Mouse (Mus musculus) CH12.LX (cell line): ENCODE results near the gene Plp2.

Source experiments
- CHD2 ChIP-seq: IDR thresholded peaks from 2 replicates; pipeline ENCODE4 v1.6.1; 2011; ENCODE audit warnings: low read length, improper control_type of control experiment
- CTCF ChIP-seq, 2 experiments: IDR thresholded peaks in 1 of 2; conservative IDR thresholded peaks in 1 of 2; 2 replicates each; pipeline ENCODE4 v1.5.1; 2011 to 2012; ENCODE audit warnings: low read depth in 2 of 2, low read length in 2 of 2, improper control_type of control experiment in 1 of 2, inconsistent platforms in 1 of 2, mild to moderate bottlenecking in 1 of 2, moderate library complexity in 1 of 2
- E2F4 ChIP-seq: IDR thresholded peaks from 2 replicates; pipeline ENCODE4 v1.6.1; 2011; ENCODE audit warnings: low read depth, low read length, improper control_type of control experiment; ENCODE audit not compliant: insufficient replicate concordance
- EP300 ChIP-seq: IDR thresholded peaks from 2 replicates; pipeline ENCODE4 v1.6.1; 2011; ENCODE audit warnings: low read length, improper control_type of control experiment
- KAT2A ChIP-seq: IDR thresholded peaks from 2 replicates; pipeline ENCODE4 v1.6.1; 2012; ENCODE audit warnings: low read length, improper control_type of control experiment, inconsistent platforms; ENCODE audit not compliant: insufficient replicate concordance
- MYC ChIP-seq: IDR thresholded peaks from 2 replicates; pipeline ENCODE4 v1.6.1; 2011; ENCODE audit warnings: low read depth, mild to moderate bottlenecking, improper control_type of control experiment, low read length
- POLR2A ChIP-seq: IDR thresholded peaks from 2 replicates; pipeline ENCODE4 v1.6.1; 2011; ENCODE audit warnings: low read depth, mild to moderate bottlenecking, improper control_type of control experiment, low read length
- SMC3 ChIP-seq: IDR thresholded peaks from 2 replicates; pipeline ENCODE4 v1.6.1; 2011; ENCODE audit warnings: low read depth, low read length, improper control_type of control experiment
- TBP ChIP-seq: conservative IDR thresholded peaks from 2 replicates; pipeline ENCODE4 v1.6.1; 2011; ENCODE audit warnings: low read depth, low read length, improper control_type of control experiment
- USF2 ChIP-seq: conservative IDR thresholded peaks from 2 replicates; pipeline ENCODE4 v1.6.1; 2011; ENCODE audit warnings: low read depth, low read length, improper control_type of control experiment
- ZNF384 ChIP-seq: IDR thresholded peaks from 2 replicates; pipeline ENCODE4 v1.6.1; 2012; ENCODE audit warnings: low read depth, low read length, improper control_type of control experiment, inconsistent platforms

DNA sequence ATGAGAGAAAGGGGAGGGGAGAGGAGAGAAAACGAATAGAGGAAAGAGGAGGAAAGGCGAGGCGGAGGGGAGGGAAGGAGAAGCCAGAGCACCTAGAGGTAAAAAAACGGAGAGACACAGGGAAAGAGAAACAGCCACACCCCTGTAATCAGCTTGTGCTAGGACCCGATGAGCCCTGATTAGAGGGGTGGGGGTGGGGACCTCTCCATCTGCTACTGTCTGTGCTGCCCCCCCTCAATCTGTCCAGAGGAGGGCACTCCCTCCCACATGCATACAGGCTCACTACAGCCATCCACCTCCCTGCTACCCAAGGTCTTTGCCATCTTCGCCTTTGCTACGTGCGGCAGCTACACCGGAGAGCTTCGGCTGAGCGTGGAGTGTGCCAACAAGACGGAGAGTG, 30.4 kb downstream of the Plp2 start:
- TF ChIP-seq CHD2 = no peak
- no peak for TF ChIP-seq EP300
- TF ChIP-seq ZNF384 = no peak
- TF ChIP-seq SMC3 = no peak
- TF ChIP-seq CTCF (conservative IDR thresholded peaks at IDR 0.05 in 1 of 2, IDR thresholded peaks at IDR 0.05 in 1 of 2; ENCODE audit: low read depth in 2 of 2, low read length in 2 of 2) = no peak
- no peak for TF ChIP-seq TBP
- no peak for TF ChIP-seq KAT2A
- TF ChIP-seq USF2 = no peak
- no peak for TF ChIP-seq POLR2A
- no peak for TF ChIP-seq MYC
- no peak for TF ChIP-seq E2F4
